Mouse (Mus musculus): ENCODE measurements around the gene Gm13305. TPM values are rescaled to one million over a fixed set of nuclear protein-coding genes. Genes with fewer than 3 reads are reported as not detected.
"Not testable (repeated sequence)": the region's sequence is repeated elsewhere in the genome, so short reads cannot be mapped to it uniquely, and the experiment has no call there.

Gm13305 gene
- 0.33 and 0.37 TPM in 2 replicates for polyA plus RNA-seq (2015; fragmentation: Nextera tagmentation; extraction: Ambion mirVana)

GRCm38 (mm10) chr4:42168503-42168902 is at the start of gene Gm13305:
TSS of gene Gm13305 (minus strand) at chr4:42168603.
- no CpG with 5 or more reads among the region's 7 CpGs for WGBS (ENCODE audit: insufficient replicate concordance)
- not testable (repeated sequence) for H3K27me3 ChIP-seq (ENCODE audit: insufficient read depth, low read length); H3K9me3 ChIP-seq (ENCODE audit: low read length); H3K27ac ChIP-seq (ENCODE audit: low read depth); DNase-seq; ATAC-seq; H3K9ac ChIP-seq (replicated peaks); H3K4me3 ChIP-seq (ENCODE audit: low read depth, low read length); H3K4me1 ChIP-seq (ENCODE audit: insufficient read depth); H3K4me2 ChIP-seq (ENCODE audit: low read depth, low read length); H3K36me3 ChIP-seq (replicated peaks; ENCODE audit: insufficient read depth, low read length)

- not testable (repeated sequence) for H3K4me1 ChIP-seq (ENCODE audit: insufficient read depth); DNase-seq; H3K27ac ChIP-seq (ENCODE audit: low read depth); H3K4me3 ChIP-seq (ENCODE audit: low read depth, low read length); H3K9me3 ChIP-seq (ENCODE audit: low read length); H3K36me3 ChIP-seq (replicated peaks; ENCODE audit: insufficient read depth, low read length); ATAC-seq; H3K4me2 ChIP-seq (ENCODE audit: low read depth, low read length); H3K27me3 ChIP-seq (ENCODE audit: insufficient read depth, low read length); H3K9ac ChIP-seq (replicated peaks)
- no CpG with 5 or more reads among the region's 25 CpGs for WGBS (ENCODE audit: insufficient replicate concordance)
These were observed 16.6 kb upstream of the Gm13305 start for GRCm38 (mm10) chr4:42184980-42185372.

GRCm38 (mm10) chr4:42184324-42184979 is 16.0 kb upstream of the Gm13305 start:
- not testable (repeated sequence) for H3K4me2 ChIP-seq (ENCODE audit: low read depth, low read length); ATAC-seq; H3K27me3 ChIP-seq (ENCODE audit: insufficient read depth, low read length); H3K9ac ChIP-seq (replicated peaks); H3K4me3 ChIP-seq (ENCODE audit: low read depth, low read length); H3K9me3 ChIP-seq (ENCODE audit: low read length); H3K27ac ChIP-seq (ENCODE audit: low read depth); H3K36me3 ChIP-seq (replicated peaks; ENCODE audit: insufficient read depth, low read length); H3K4me1 ChIP-seq (ENCODE audit: insufficient read depth); DNase-seq
- no CpG with 5 or more reads among the region's 58 CpGs for WGBS (ENCODE audit: insufficient replicate concordance)

DNA sequence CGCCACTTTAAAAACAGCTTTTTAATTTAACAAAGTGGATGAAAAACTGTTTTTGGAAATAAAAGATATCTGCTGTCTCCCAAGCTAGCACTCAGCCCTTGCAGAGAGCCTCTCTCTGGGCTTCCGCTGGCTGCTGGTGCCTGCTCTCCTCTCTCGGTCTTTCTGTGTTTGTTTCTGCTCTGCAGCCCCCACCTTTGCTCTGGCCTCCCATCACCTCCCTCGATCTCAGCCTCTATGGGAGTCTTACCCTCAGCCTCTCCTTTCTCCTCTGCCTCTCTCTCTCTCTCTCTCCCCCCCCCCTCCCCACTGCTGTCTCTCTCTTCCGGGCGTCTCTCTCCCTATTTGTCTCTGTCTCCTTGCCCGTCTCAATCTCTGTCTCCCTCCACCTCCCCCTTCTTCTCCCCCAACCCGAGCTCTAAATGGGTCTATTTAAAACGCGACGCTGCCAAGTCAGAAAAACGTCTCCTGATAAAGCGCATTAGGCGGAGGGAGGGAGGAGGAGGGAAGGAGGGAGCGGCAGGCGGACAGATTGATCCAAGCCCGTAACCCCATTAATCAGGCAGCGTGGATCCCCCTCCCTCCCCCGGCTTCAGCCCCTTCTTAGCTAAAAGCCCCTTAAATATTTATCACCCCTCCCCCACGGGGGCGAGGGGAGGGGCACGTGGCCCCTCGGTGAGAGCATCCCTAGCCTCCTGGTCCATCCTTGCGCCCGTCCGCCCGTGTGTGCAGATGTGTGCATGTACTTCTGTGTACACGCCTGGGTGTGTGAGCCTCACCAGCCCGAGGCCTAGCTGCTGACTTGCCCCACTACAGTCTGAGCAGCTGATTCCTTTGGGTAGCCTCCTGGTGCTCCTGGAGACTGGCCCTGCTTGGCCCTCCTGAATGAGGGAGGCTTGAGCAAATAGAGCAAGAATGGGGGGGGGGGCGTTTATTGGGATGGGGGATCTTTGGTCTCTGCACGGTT is 15.1 kb upstream of the Gm13305 start:
- H3K27ac ChIP-seq (ENCODE audit: low read depth); H3K27me3 ChIP-seq (ENCODE audit: insufficient read depth, low read length); DNase-seq; H3K4me1 ChIP-seq (ENCODE audit: insufficient read depth); ATAC-seq; H3K4me3 ChIP-seq (ENCODE audit: low read depth, low read length); H3K9me3 ChIP-seq (ENCODE audit: low read length); H3K4me2 ChIP-seq (ENCODE audit: low read depth, low read length); H3K36me3 ChIP-seq (replicated peaks; ENCODE audit: insufficient read depth, low read length); H3K9ac ChIP-seq (replicated peaks): not testable (repeated sequence)
- no CpG with 5 or more reads among the region's 31 CpGs for WGBS (ENCODE audit: insufficient replicate concordance)

DNA sequence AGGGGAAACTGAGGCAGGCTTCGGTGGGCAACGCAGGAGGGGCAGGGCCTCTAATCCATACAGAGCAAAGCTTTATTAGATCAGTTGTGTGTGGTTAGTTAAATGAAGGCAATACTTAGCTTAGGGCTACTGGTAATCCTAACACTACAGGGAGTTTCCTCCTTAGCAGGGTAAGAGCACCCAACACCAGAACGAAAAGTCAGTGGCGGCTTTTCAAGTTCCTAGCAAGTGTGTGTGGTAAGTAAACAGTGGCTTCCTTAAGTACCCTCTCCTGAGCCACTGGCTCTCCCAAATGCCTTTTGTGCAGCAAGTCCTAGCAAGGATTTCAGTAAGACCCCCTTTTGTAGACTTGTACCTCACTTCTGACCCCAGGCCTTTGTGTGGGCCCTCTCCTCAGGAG is 9.8 kb upstream of the Gm13305 start:
- not testable (repeated sequence) for H3K4me2 ChIP-seq (ENCODE audit: low read depth, low read length); H3K27ac ChIP-seq (ENCODE audit: low read depth); H3K4me3 ChIP-seq (ENCODE audit: low read depth, low read length); H3K36me3 ChIP-seq (replicated peaks; ENCODE audit: insufficient read depth, low read length); H3K27me3 ChIP-seq (ENCODE audit: insufficient read depth, low read length); H3K4me1 ChIP-seq (ENCODE audit: insufficient read depth); ATAC-seq; H3K9me3 ChIP-seq (ENCODE audit: low read length); DNase-seq; H3K9ac ChIP-seq (replicated peaks)
- WGBS (ENCODE audit: insufficient replicate concordance), result no CpG with 5 or more reads among the region's 4 CpGs

GRCm38 (mm10) chr4:42153136-42153535 is 15.3 kb downstream of the Gm13305 start, which contains the start of gene Gm13306:
TSS of gene Gm13306 (plus strand) at chr4:42153436.
- H3K9me3 ChIP-seq (ENCODE audit: low read length); H3K36me3 ChIP-seq (replicated peaks; ENCODE audit: insufficient read depth, low read length); DNase-seq; H3K9ac ChIP-seq (replicated peaks); ATAC-seq; H3K4me3 ChIP-seq (ENCODE audit: low read depth, low read length); H3K27me3 ChIP-seq (ENCODE audit: insufficient read depth, low read length); H3K4me2 ChIP-seq (ENCODE audit: low read depth, low read length); H3K4me1 ChIP-seq (ENCODE audit: insufficient read depth); H3K27ac ChIP-seq (ENCODE audit: low read depth): not testable (repeated sequence)
- WGBS (ENCODE audit: insufficient replicate concordance), result no CpG with 5 or more reads among the region's 9 CpGs

DNA sequence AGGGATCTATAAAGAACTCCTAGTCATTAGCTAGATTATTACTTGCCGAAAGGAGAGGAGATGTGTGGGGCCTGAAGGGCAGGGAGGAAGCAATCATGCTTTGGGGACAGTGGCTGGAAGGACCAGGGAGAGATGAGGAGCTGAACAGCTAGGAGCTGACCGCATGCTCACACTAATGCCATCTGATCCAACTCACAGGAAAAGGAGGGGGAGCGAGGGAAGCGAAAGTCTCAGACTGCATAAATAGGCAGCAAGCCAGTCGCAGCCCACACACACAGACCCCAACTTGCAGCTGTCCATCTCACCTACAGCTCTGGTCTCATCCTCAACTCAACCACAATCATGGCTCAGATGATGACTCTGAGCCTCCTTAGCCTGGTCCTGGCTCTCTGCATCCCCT is 53.9 kb downstream of the Gm13305 start, which contains the start of gene Gm13304:
Gene Gm13304 (plus strand): TSS at position 301 of the 400 bp plus-strand sequence.
- H3K27me3 ChIP-seq (ENCODE audit: insufficient read depth, low read length); ATAC-seq; H3K9me3 ChIP-seq (ENCODE audit: low read length); H3K27ac ChIP-seq (ENCODE audit: low read depth); H3K4me3 ChIP-seq (ENCODE audit: low read depth, low read length); DNase-seq; H3K36me3 ChIP-seq (replicated peaks; ENCODE audit: insufficient read depth, low read length); H3K4me1 ChIP-seq (ENCODE audit: insufficient read depth); H3K9ac ChIP-seq (replicated peaks); H3K4me2 ChIP-seq (ENCODE audit: low read depth, low read length): not testable (repeated sequence)
- WGBS (ENCODE audit: insufficient replicate concordance), result no CpG with 5 or more reads among the region's 5 CpGs

Other genes with a start within 250 kb of the Gm13305 start
- 0.49 TPM in 1 of 2 replicates, not detected in the other for gene Gm20878, start 227.0 kb downstream of the Gm13305 start, polyA plus RNA-seq (2015; fragmentation: Nextera tagmentation; extraction: Ambion mirVana)
- gene Fam205a4, start 202.5 kb downstream of the Gm13305 start, polyA plus RNA-seq (2015; fragmentation: Nextera tagmentation; extraction: Ambion mirVana), result not detected in 2 replicates
- gene Gm21093, start 133.9 kb downstream of the Gm13305 start, polyA plus RNA-seq (2015; fragmentation: Nextera tagmentation; extraction: Ambion mirVana), result not detected in 2 replicates
- gene Gm3893, start 77.4 kb downstream of the Gm13305 start, polyA plus RNA-seq (2015; fragmentation: Nextera tagmentation; extraction: Ambion mirVana), result not detected in 2 replicates
- gene Gm13304, start 53.8 kb downstream of the Gm13305 start, polyA plus RNA-seq (2015; fragmentation: Nextera tagmentation; extraction: Ambion mirVana), result not detected in 2 replicates
- gene Gm13306, start 15.2 kb downstream of the Gm13305 start, polyA plus RNA-seq (2015; fragmentation: Nextera tagmentation; extraction: Ambion mirVana), result not detected in 2 replicates
- gene Gm10600, start 72.0 kb upstream of the Gm13305 start, polyA plus RNA-seq (2015; fragmentation: Nextera tagmentation; extraction: Ambion mirVana), result not detected in 2 replicates
- gene Ccl21b, start 87.2 kb upstream of the Gm13305 start, polyA plus RNA-seq (2015; fragmentation: Nextera tagmentation; extraction: Ambion mirVana), result not detected in 2 replicates
- not detected in 2 replicates for gene Gm21953, start 125.7 kb upstream of the Gm13305 start, polyA plus RNA-seq (2015; fragmentation: Nextera tagmentation; extraction: Ambion mirVana)
- gene Fam205a3, start 149.7 kb upstream of the Gm13305 start, polyA plus RNA-seq (2015; fragmentation: Nextera tagmentation; extraction: Ambion mirVana), result not detected in 2 replicates